Mouse (Mus musculus) liver, adult 2 months (tissue): ENCODE data around the gene Castor2.

Experiments used
- CTCF ChIP-seq: fragments of 200-500 bp; IDR thresholded peaks from 2 replicates; pipeline ENCODE4 v1.5.1; 2011; ENCODE audit warnings: low read depth, low read length, control low read depth
- POLR2A ChIP-seq: fragments of 200-500 bp; IDR thresholded peaks from 2 replicates; pipeline ENCODE4 v1.6.1; 2011; ENCODE audit warnings: low read length, control low read depth; ENCODE audit not compliant: insufficient read depth; ENCODE audit errors: extremely low read depth

DNA sequence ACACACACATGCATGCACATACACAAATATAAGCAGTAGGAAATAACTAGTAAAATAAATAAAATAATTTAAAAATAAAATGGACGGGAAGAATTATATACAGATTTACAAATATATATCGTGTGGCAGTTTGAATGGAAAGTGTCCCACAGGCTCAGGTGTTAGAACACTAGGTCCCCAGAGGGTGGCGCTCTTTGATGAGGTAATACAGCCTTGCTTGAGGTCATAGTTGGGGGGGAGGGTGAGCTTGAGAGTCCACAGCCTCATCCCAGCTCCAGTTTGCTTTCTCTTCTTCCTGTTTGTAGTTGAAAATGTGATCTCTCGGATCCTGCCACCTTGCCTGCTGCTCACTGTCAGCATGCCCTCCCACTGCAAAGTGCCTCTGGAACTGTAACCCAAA lies 14.3 kb upstream of the Castor2 start:
- TF ChIP-seq POLR2A (no peak), CTCF (peak; percentile 27; the same call in 1 of the 2 replicates)
